Mouse (Mus musculus) small intestine, adult 2 months (tissue): ENCODE data around the gene Acad12. TPM values are rescaled to one million over a fixed set of nuclear protein-coding genes. Genes with fewer than 3 reads are reported as not detected.

Experiments used
- H3K27ac ChIP-seq: fragments of 200-500 bp; 2 replicates; pipeline ENCODE4 v1.5.1; 2012; ENCODE audit warnings: low read depth, low read length, control low read depth, inconsistent platforms; ENCODE audit not compliant: insufficient read depth
- H3K27me3 ChIP-seq: fragments of 200-500 bp; 2 replicates; pipeline ENCODE4 v1.6.1; 2012; ENCODE audit warnings: mild to moderate bottlenecking, moderate library complexity, low read length, inconsistent platforms; ENCODE audit not compliant: control insufficient read depth, insufficient read depth
- H3K36me3 ChIP-seq: fragments of 200-500 bp; 2 replicates; pipeline ENCODE4 v1.6.1; 2012; ENCODE audit warnings: mild to moderate bottlenecking, low read length, control low read depth, inconsistent platforms; ENCODE audit not compliant: control insufficient read depth, insufficient read depth
- H3K4me1 ChIP-seq: fragments of 200-500 bp; 2 replicates; pipeline ENCODE4 v1.6.1; 2012; ENCODE audit warnings: low read length, inconsistent platforms, mixed read lengths; ENCODE audit not compliant: control insufficient read depth, insufficient read depth, insufficient read length
- H3K4me3 ChIP-seq: fragments of 200-500 bp; 2 replicates; pipeline ENCODE4 v1.5.1; 2012; ENCODE audit warnings: low read depth, mild to moderate bottlenecking, control low read depth, inconsistent platforms, low read length, moderate library complexity
- CTCF ChIP-seq: fragments of 200-500 bp; IDR thresholded peaks from 2 replicates; pipeline ENCODE4 v1.5.1; 2012; ENCODE audit warnings: low read depth, mild to moderate bottlenecking, control low read depth, inconsistent platforms, low read length, moderate library complexity, mixed read lengths; ENCODE audit not compliant: insufficient replicate concordance, insufficient read length; ENCODE audit errors: extremely low read depth
- POLR2A ChIP-seq: fragments of 200-500 bp; IDR thresholded peaks from 2 replicates; pipeline ENCODE4 v1.6.1; 2012; ENCODE audit warnings: low read depth, mild to moderate bottlenecking, control low read depth, inconsistent platforms, low read length, moderate library complexity
- WGBS: fragments of 180-500 bp; shearing (Covaris S2); methylation state at CpG from one replicate; pipeline ENCODE4 v1.1.7; 2018; 5-methylcytosine and 5-hydroxymethylcytosine counted together
- polyA plus RNA-seq: library from polyadenylated mRNA; depleted of rRNA; stranded (reverse); fragments of >200 nt; gene quantifications from 2 replicates; pipeline ENCODE4 v1.2.3, GENCODE M21; 2012; rRNA removed

Gene Acad12
- polyA plus RNA-seq: 4.4 and 6.7 TPM in 2 replicates

DNA sequence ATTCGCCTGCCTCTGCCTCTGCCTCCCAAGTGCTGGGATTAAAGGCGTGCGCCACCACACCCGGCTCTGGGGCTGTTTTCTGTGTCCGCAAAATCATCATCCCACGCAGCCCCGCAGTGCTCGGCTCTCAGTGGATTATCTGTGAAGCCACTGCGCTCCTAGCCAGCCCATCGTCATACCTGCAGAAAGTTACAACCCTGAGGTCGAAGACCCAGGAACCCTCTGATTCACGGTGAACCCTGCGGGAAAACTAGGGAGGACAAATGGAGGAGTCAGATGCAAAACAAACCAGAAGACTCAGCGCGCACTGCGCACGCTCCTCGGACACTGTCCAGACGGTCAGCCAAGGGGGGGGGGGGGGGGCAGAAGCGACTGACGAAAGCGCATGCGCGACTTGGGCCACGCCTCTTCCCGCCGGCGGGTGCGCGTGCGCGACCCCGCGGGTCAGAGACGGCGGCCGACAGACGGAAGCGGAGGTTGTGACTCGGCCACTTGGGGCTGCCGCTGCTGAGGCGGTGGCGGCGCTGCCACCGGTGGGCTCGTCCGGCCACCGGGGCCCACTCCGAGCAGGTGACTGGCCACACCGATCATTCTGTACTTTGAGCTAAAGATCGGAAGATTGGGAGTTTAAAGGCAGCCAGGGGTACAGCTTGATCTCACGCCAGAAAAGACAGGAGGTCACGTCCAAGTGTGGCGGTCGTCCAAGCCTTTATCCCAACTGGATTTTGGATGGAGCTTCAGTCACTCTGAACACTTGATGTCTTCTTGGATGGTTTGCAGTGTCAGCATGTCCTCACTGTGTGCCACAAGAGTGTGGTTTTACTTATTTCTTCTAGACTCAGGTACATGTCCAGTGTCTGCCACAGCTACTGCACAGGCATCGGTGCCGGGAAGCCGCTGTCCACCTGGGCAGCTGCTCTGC, at the start of gene Acad12:
Acad12 (minus strand) TSS at position 347 of the 922 bp plus-strand sequence.
- Histone ChIP-seq H3K27ac (peak within 1 kb of the TSS; percentile 84), H3K36me3 (no peaks in the 10 kb centered on the region), H3K4me1 (peaks cover 2% of the 10 kb centered on the region; the same call in 1 of the 2 replicates), H3K27me3 (no peaks in the 10 kb centered on the region), H3K4me3 (peak within 1 kb of the TSS; percentile 73)
- TF ChIP-seq POLR2A (peak; percentile 89), CTCF (no peak)
- under 1% methylated on average over 58 of the region's 58 CpGs for WGBS

DNA sequence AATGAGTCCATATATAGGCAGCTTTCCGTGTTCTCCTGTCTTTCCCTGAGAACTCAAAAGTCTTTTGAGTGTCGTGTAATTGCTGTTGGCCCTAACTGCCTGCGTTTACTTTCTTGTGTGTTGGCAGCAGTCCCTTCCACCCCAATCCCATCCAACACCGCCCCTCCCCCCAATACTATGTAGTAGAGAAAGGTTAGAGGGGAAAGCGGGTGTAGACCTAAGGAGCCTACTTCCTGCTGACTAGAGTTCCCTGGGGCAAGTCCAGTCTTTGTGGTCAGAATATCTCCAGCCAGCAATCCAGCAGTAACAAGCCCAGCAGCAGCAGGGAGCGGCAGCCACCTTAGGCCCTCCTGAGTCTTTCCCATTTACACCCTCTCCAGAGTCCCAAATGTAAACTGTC, 49.7 kb upstream of the Acad12 start:
- H3K4me3 ChIP-seq: no peak overlapping the region
- H3K4me1 ChIP-seq: peaks cover 5% of the 10 kb centered on the region; the same call in 1 of the 2 replicates
- H3K36me3 ChIP-seq: peaks cover 37% of the 10 kb centered on the region
- TF ChIP-seq CTCF: no peak
- TF ChIP-seq POLR2A: no peak
- no peaks in the 10 kb centered on the region for H3K27me3 ChIP-seq
- WGBS: 58% methylated on average over 6 of the region's 6 CpGs
- H3K27ac ChIP-seq: no peak overlapping the region

DNA sequence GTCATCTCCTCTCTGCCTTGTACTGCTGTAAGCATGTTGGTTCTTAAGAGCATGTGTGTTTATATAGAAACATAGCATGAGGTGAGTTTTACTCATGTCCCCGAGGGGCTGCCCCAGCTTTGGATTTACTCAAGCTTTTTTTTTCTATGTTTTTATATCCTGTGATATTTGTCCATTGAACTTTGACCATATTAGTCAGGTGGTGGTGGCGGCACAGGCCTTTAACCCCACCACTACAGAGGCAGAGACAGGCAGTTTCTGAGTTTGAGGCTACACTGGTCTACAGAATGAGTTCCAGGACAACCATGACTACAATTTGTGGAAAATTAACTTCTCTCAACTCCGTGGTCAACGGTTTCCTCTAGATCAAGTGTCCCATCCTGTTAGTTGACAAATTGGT, 48.3 kb upstream of the Acad12 start:
- TF ChIP-seq POLR2A (no peak), CTCF (no peak)
- Histone ChIP-seq H3K27me3 (no peaks in the 10 kb centered on the region), H3K4me1 (peaks cover 5% of the 10 kb centered on the region; the same call in 1 of the 2 replicates), H3K27ac (no peak overlapping the region), H3K4me3 (no peak overlapping the region), H3K36me3 (peaks cover 34% of the 10 kb centered on the region)
- WGBS: 62% methylated on average over 4 of the region's 4 CpGs

DNA sequence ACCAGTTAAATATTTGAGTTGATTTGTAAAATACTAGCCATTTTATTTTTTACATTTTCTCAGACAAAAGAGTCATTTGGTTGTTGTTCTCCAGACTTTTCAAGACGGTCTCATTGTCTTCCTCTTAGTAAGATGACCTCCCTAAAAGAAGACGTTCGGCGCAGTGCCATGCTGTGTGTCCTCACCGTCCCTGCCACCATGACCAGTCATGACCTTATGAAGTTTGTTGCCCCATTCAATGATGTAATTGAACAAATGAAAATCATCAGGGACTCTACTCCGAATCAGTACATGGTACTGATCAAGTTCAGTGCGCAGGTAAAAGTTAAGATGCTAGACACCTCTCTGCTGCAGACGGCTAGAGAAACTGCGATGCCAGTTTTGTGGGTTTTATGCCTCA, 46.2 kb upstream of the Acad12 start:
- no peak for TF ChIP-seq POLR2A
- TF ChIP-seq CTCF: no peak
- 96% methylated on average over 9 of the region's 9 CpGs for WGBS
- H3K4me1 ChIP-seq: peaks cover 12% of the 10 kb centered on the region
- no peak overlapping the region for H3K4me3 ChIP-seq
- peaks cover 30% of the 10 kb centered on the region for H3K36me3 ChIP-seq
- H3K27me3 ChIP-seq: no peaks in the 10 kb centered on the region
- no peak overlapping the region for H3K27ac ChIP-seq

DNA sequence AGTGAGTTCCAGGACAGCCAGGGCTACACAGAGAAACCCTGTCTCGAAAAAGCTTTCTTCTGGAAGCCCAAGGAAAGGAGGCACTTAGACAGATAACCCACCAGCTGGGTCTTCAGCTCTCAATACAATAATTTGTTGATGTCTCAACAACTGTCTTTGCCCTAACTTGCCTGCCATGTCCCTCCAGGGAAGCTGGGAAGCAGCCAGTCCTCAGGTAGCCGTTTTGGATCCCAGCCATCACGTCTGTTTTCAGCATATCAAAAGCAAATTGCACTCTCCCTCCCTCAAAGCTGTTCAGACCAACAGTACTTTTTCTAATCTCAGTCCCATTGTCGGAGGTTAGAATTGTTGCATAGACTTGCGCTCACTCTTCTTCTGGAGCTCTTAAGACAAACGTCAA, 45.3 kb upstream of the Acad12 start:
- TF ChIP-seq POLR2A: no peak
- TF ChIP-seq CTCF: no peak
- Histone ChIP-seq H3K27me3 (no peaks in the 10 kb centered on the region), H3K36me3 (peaks cover 30% of the 10 kb centered on the region), H3K4me3 (no peak overlapping the region), H3K27ac (no peak overlapping the region), H3K4me1 (peaks cover 12% of the 10 kb centered on the region)
- WGBS: 86% methylated on average over 6 of the region's 6 CpGs

DNA sequence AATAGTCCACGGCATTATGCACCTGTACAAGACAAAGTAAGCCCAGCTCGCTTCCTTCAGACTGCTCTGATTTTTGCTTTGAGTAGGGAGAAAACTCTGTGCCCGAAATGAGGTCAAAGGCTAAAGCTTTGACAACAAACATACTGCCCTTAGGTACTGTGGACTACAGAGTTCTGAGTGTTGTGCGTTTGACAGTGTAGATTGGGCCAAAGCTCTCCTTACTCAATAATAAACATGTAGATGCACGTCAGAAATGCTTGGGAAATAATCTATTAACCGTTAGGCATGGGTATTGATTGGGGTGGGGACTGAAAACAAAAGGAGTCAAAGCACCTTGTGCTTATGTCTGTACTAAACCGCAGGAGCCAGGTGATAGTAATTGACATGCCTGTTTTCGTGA, 44.7 kb upstream of the Acad12 start:
- Histone ChIP-seq H3K27me3 (no peaks in the 10 kb centered on the region), H3K4me3 (no peak overlapping the region), H3K36me3 (peaks cover 28% of the 10 kb centered on the region), H3K27ac (no peak overlapping the region), H3K4me1 (peaks cover 12% of the 10 kb centered on the region)
- WGBS: 77% methylated on average over 8 of the region's 8 CpGs
- TF ChIP-seq CTCF (no peak), POLR2A (no peak)

DNA sequence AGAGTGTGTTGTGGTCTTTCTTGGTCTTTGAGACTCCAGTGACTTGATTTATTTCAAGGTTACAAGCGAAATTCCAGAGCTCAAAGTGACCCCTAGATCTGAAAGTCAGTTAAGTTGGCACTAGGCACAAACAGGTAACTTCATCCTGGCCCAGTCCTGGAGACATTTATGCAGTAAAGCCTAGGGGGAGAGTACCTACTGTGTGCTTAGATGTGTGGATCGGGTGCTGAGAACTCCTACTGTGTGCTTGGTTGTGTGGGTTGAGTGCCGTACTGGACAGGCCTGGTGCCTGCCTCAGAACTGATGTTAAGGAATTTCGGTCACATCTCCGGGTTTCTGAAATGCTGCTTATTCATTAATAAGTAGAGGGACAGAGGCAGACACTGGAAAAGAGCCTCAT, 42.8 kb upstream of the Acad12 start:
- peaks cover 23% of the 10 kb centered on the region for H3K36me3 ChIP-seq
- no peaks in the 10 kb centered on the region for H3K27me3 ChIP-seq
- peaks cover 7% of the 10 kb centered on the region for H3K4me1 ChIP-seq
- peak overlapping the region; percentile 89 for H3K4me3 ChIP-seq
- no peak overlapping the region for H3K27ac ChIP-seq
- 82% methylated on average over 5 of the region's 5 CpGs for WGBS
- TF ChIP-seq CTCF (no peak), POLR2A (no peak)
